Mouse (Mus musculus) lung, postnatal 0 days (tissue): ENCODE measurements around the gene Castor1.

Experiments
- CTCF ChIP-seq: IDR thresholded peaks from 2 replicates; pipeline ENCODE4 v1.5.1; 2016; ENCODE audit warnings: antibody characterized with exemption, mild to moderate bottlenecking
- EP300 ChIP-seq: IDR thresholded peaks from 2 replicates; pipeline ENCODE4 v1.6.1; 2016; ENCODE audit warnings: antibody characterized with exemption, mild to moderate bottlenecking, control low read depth

DNA sequence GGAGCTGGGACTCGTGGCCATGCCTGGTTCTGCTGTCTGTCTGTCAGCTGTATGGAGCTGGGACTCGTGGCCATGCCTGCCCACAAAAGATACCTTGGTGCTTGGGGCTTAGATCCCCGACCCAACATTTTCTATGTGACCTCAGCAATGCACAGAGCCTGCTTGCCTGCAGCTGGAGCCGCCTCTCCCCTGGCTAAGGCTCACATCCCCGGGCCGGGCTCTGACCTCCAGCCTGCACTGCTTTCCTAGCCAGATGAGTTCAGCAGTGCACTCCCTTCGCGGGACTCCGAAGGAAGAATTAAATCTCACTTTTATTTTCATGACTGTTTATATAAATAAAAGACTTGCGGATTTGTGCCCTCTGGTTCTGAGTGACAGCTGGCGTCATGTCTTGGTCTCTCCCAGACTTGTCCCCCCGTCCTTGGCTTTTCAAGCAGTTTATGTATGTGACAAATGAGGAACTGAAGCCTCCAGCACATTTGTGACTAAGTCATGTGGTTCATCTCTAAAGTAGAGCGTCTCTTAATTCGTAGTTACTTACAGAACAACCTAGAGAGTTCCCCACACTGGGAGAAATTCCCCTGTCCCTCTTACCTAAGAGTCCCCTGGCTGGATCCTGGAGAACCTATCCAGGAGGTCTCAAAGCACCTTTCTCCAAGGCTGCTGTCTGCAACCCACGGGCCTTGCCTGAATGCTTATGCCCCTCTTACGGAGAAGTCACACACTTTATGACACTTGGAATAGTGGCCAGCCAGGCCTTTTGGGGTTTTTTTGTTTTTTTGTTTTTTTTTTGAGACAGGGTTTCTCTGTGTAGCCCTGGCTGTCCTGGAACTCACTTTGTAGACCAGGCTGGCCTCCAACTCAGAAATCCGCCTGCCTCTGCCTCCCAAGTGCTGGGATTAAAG, 4.3 kb downstream of the Castor1 start:
- no peak for TF ChIP-seq CTCF
- TF ChIP-seq EP300: no peak
